Mouse (Mus musculus): ENCODE results near the gene Gm2075.
"Not testable (repeated sequence)": the region's sequence is repeated elsewhere in the genome, so short reads cannot be mapped to it uniquely, and the experiment has no call there.

DNA sequence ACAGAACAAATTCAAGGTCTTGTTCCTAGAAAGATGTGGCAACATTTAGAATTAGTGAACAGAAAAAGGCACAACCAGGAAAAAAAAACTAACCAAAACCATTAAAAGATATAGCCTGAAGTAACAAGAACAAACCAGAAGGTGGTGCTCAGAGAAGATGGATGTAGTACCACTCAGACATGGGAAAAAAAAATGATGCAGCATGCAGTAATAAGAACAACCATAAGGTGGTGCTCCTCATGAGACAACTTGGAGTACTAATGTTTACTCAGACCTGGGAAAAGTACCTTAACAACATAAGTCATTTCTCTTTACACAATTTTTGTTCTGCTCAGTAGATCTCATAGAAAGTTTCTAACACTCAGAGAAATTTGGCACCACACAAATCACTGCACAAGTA, 27.6 kb upstream of the Gm2075 start:
- TF ChIP-seq POLR2A (IDR thresholded peaks at IDR 0.05; ENCODE audit: low read depth, low read length); CTCF (IDR thresholded peaks at IDR 0.05; ENCODE audit: borderline replicate concordance, insufficient read depth, low read length): not testable (repeated sequence)

Data from embryonic fibroblast, embryonic 13.5 days (primary cell).